Mouse (Mus musculus) right cerebral cortex, postnatal 36 days (tissue): ENCODE data around the gene Cnnm2.
A peak's percentile ranks its signal among the peaks of the same experiment; 100 is the strongest.

Source experiments
- DNase-seq, 2 experiments: peaks; one replicate each; pipeline ENCODE4 v3.0.0; 2022; ENCODE audit warnings: low spot score in 2 of 2, mixed read lengths in 1 of 2

The Cnnm2 gene

GRCm38 (mm10) chr19:46886826-46887225 lies 125.4 kb downstream of the Cnnm2 start:
- DNase-seq = no peak

GRCm38 (mm10) chr19:46887811-46888527 lies 126.6 kb downstream of the Cnnm2 start:
- no peak for DNase-seq

- DNase-seq = no peak
Observed at GRCm38 (mm10) chr19:46889666-46890065, 128.3 kb downstream of the Cnnm2 start.

GRCm38 (mm10) chr19:46890657-46891056 lies 129.3 kb downstream of the Cnnm2 start:
- DNase-seq = no peak

GRCm38 (mm10) chr19:46892856-46893255 lies 131.5 kb downstream of the Cnnm2 start:
- DNase-seq = no peak

- no peak for DNase-seq
Observed at GRCm38 (mm10) chr19:46893484-46893883, 132.1 kb downstream of the Cnnm2 start.

- DNase-seq = no peak
Observed at GRCm38 (mm10) chr19:46897135-46897534, 135.7 kb downstream of the Cnnm2 start.

- DNase-seq = no peak
Observed at GRCm38 (mm10) chr19:46898222-46898621, 136.8 kb downstream of the Cnnm2 start.

- no peak for DNase-seq
Observed at GRCm38 (mm10) chr19:46899306-46899705, 137.9 kb downstream of the Cnnm2 start.

GRCm38 (mm10) chr19:46899871-46900270 lies 138.5 kb downstream of the Cnnm2 start:
- no peak for DNase-seq

GRCm38 (mm10) chr19:46900786-46901185 lies 139.4 kb downstream of the Cnnm2 start:
- DNase-seq = no peak

GRCm38 (mm10) chr19:46901323-46901722 lies 139.9 kb downstream of the Cnnm2 start:
- DNase-seq = no peak

GRCm38 (mm10) chr19:46903379-46903778 lies 142.0 kb downstream of the Cnnm2 start:
- no peak for DNase-seq

- no peak for DNase-seq
Observed at GRCm38 (mm10) chr19:46904907-46905306, 143.5 kb downstream of the Cnnm2 start.

- DNase-seq = no peak
Observed at GRCm38 (mm10) chr19:46905383-46905782, 144.0 kb downstream of the Cnnm2 start.

GRCm38 (mm10) chr19:46905971-46906370 lies 144.6 kb downstream of the Cnnm2 start:
- no peak for DNase-seq

GRCm38 (mm10) chr19:46908207-46908606 lies 146.8 kb downstream of the Cnnm2 start:
- DNase-seq = no peak

GRCm38 (mm10) chr19:46908977-46909376 lies 147.6 kb downstream of the Cnnm2 start:
- DNase-seq = peak; percentile 36 to 69

GRCm38 (mm10) chr19:46911492-46911891 lies 150.1 kb downstream of the Cnnm2 start:
- DNase-seq = no peak

- DNase-seq = no peak
Observed at GRCm38 (mm10) chr19:46913626-46914025, 152.2 kb downstream of the Cnnm2 start.

GRCm38 (mm10) chr19:46915406-46916080 lies 154.1 kb downstream of the Cnnm2 start:
- no peak for DNase-seq

GRCm38 (mm10) chr19:46920571-46920970 lies 159.2 kb downstream of the Cnnm2 start:
- DNase-seq = no peak

- no peak for DNase-seq
Observed at GRCm38 (mm10) chr19:46926357-46926756, 165.0 kb downstream of the Cnnm2 start.
